In the genomic region with DNA sequence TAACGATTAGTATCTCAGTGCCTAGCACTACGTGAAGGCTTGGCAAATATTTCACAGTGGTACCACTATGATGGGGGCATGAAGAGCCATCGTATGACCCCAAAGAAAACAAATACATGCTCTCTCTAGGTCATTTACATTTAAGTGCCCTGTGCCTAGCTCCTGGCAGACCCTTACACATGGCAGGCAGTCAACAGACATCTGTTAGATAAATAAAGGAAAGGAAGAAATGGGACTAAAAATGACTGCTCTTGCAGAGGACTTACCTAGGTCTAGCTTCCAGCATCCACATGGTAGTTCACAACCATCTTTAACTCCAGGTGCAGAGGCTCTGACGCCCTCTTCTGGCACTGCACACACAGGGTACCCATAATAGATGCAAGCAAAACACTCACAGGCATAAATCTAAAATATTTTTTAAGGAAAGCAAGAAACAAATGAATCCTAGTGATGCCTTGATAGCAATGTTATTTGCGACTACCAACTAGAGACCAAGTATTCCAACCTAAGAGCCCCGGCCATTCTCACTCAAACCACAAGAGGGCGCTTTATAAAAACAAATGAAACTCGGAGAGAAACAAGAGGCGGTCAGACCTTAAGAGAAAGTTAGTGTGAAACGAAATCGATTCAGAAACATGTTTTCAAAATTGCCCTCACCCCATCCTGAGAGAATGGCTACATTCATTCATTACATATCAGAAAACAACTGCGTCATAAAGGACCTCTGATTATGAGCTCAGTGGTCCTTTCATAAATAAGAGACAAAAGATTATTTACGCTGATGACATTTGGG, we compare ENCODE assay signal across 8 mouse cellular contexts. TPM values are rescaled to one million over a fixed set of nuclear protein-coding genes. Genes with fewer than 3 reads are reported as not detected.
DNase-seq lines count a peak whose midpoint lies in the region; ATAC-seq lines count a peak whose summit lies in the region.

No protein-coding gene starts in this region.

- 30% methylated on average over 13 of the region's 13 CpGs for WGBS in forebrain, embryonic 11.5 days
- WGBS in heart, embryonic 16.5 days = 35% methylated on average over 13 of the region's 13 CpGs
- WGBS in liver, embryonic 12.5 days (ENCODE audit: insufficient replicate concordance) = 29% methylated on average over 13 of the region's 13 CpGs

- ATAC-seq in forebrain, embryonic 11.5 days (replicated peaks; ENCODE audit: low FRiP score) = peak; percentile 65
- 0 out of 2 replicates have a peak, but pooled peaks have one; percentile 18 for ATAC-seq in heart, embryonic 16.5 days (replicated peaks; ENCODE audit: extremely low read depth, insufficient read depth, low FRiP score)
- ATAC-seq in liver, embryonic 12.5 days = no peak

- H3K4me3 ChIP-seq in forebrain, embryonic 11.5 days (ENCODE audit: low read depth, low read length) = peak overlapping the region; percentile 15; the same call in 1 of the 2 replicates
- peak overlapping the region; percentile 28 for H3K4me3 ChIP-seq in heart, embryonic 16.5 days (ENCODE audit: low read length)
- H3K4me3 ChIP-seq in liver, embryonic 12.5 days = no peak overlapping the region

- H3K27me3 ChIP-seq in forebrain, embryonic 11.5 days (ENCODE audit: control insufficient read depth, insufficient read depth, low read length) = no peaks in the 10 kb centered on the region
- H3K27me3 ChIP-seq in heart, embryonic 16.5 days (ENCODE audit: control insufficient read depth, insufficient read depth, low read length) = no peaks in the 10 kb centered on the region; the same call in 1 of the 2 replicates
- H3K27me3 ChIP-seq in liver, embryonic 12.5 days (replicated peaks) = peaks cover 7% of the 10 kb centered on the region; the same call in 1 of the 2 replicates

- no peak overlapping the region for H3K27ac ChIP-seq in forebrain, embryonic 11.5 days (ENCODE audit: low read depth, low read length)
- no peak overlapping the region for H3K27ac ChIP-seq in heart, embryonic 16.5 days (ENCODE audit: low read length)
- H3K27ac ChIP-seq in liver, embryonic 12.5 days = no peak overlapping the region

- peak overlapping the region; percentile 52 for H3K4me2 ChIP-seq in forebrain, embryonic 11.5 days (ENCODE audit: low read depth, low read length, severe bottlenecking)
- H3K4me2 ChIP-seq in heart, embryonic 16.5 days (ENCODE audit: low read depth, low read length) = peak overlapping the region; percentile 55
- H3K4me2 ChIP-seq in liver, embryonic 12.5 days = peak overlapping the region; percentile 42

- 0 out of 2 replicates have a peak, but pooled peaks cover 2% of the 10 kb centered on the region for H3K4me1 ChIP-seq in forebrain, embryonic 11.5 days (replicated peaks; ENCODE audit: control insufficient read depth, insufficient read depth, low read length)
- H3K4me1 ChIP-seq in heart, embryonic 16.5 days (ENCODE audit: control insufficient read depth, insufficient read depth, low read length) = no peaks in the 10 kb centered on the region
- peaks cover 3% of the 10 kb centered on the region; the same call in 1 of the 2 replicates for H3K4me1 ChIP-seq in liver, embryonic 12.5 days

- DNase-seq in CD8-positive naive resting alpha-beta T cell, adult 2 months (ENCODE audit: low read depth in 2 of 2, low spot score in 2 of 2) = peak; percentile 66 to 75
- DNase-seq in brain, adult 2 months (ENCODE audit: low read depth, low spot score) = peak; percentile 92
- peak; percentile 78 for DNase-seq in forebrain, embryonic 11.5 days (ENCODE audit: low spot score)
- DNase-seq in kidney, postnatal 14 days = peak; percentile 77
- DNase-seq in natural killer cell, adult 2 months (ENCODE audit: low spot score in 2 of 2) = peak; percentile 58 to 68
- peak; percentile 57 for DNase-seq in testis, postnatal 14 days (ENCODE audit: low spot score)

- H3K9me3 ChIP-seq in forebrain, embryonic 11.5 days (ENCODE audit: control insufficient read depth, low read length) = no peaks in the 10 kb centered on the region
- H3K9me3 ChIP-seq in heart, embryonic 16.5 days (replicated peaks; ENCODE audit: control insufficient read depth, low read length) = 0 out of 2 replicates have a peak, but pooled peaks cover under 1% of the 10 kb centered on the region
- no peaks in the 10 kb centered on the region for H3K9me3 ChIP-seq in liver, embryonic 12.5 days (replicated peaks)

- H3K9ac ChIP-seq in forebrain, embryonic 11.5 days (ENCODE audit: low read length) = peak overlapping the region; percentile 43; the same call in 1 of the 2 replicates
- H3K9ac ChIP-seq in heart, embryonic 16.5 days (ENCODE audit: low read length) = no peak overlapping the region
- no peak overlapping the region for H3K9ac ChIP-seq in liver, embryonic 12.5 days

- H3K36me3 ChIP-seq in forebrain, embryonic 11.5 days (ENCODE audit: control insufficient read depth, insufficient read depth, low read length) = no peaks in the 10 kb centered on the region
- no peaks in the 10 kb centered on the region for H3K36me3 ChIP-seq in heart, embryonic 16.5 days (ENCODE audit: control insufficient read depth, insufficient read depth)
- no peaks in the 10 kb centered on the region for H3K36me3 ChIP-seq in liver, embryonic 12.5 days

RNA-seq across cellular contexts. Expression of a gene that starts 15.7 kb away (rescaled TPM):
- polyA plus RNA-seq in forebrain, embryonic 11.5 days (2014; fragmentation: Nextera tagmentation; extraction: Ambion mirVana) = 11.8 TPM in 2 replicates
- 3.1 and 3.2 TPM in 2 replicates for polyA plus RNA-seq in heart, embryonic 16.5 days (2015; fragmentation: Nextera tagmentation; extraction: Ambion mirVana)
- 7.5 and 7.8 TPM in 2 replicates for polyA plus RNA-seq in liver, embryonic 12.5 days (2016; fragmentation: Nextera tagmentation; extraction: Ambion mirVana)
